In the genomic region with DNA sequence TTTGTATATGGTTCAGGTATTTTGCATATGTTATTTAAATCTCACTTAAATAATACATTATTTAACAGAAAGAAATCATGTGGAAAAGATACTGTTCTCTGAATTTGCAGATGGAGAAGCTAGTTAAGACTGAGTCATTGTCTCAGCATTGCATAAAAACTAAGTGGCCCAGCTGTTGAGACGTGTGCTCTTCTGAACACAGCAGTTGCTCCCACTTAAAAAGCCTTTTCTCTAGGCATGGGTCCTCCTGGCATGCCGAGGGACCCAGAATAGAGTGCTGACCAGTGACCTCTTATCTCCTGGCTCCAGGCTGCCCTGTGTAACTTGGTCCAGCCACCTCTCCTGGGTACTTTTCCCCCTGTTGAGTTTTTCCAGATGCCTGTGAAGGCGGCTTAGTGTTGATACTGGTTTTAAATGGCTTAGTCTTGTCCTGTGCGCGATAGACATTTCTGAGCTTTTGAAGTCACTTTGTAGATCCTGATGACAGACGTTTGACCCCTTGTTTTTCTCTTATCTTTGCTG, we compare ENCODE assay signal across 11 mouse cellular contexts.
"Had no signal": no experiment of that assay in that cellular context is flagged by ENCODE, and none has a peak within 500 bp of the region (broad histone marks: within the 10 kb centered on the region; RNA-seq: fewer than 3 reads in every experiment).

No protein-coding gene starts in this region.

- ATAC-seq: midbrain, embryonic 16.5 days had no signal

- H3K9ac ChIP-seq: limb, embryonic 12.5 days; liver, embryonic 14.5 days; midbrain, embryonic 12.5 days; stomach, embryonic 15.5 days had no signal

- H3K36me3 ChIP-seq: limb, embryonic 12.5 days; midbrain, embryonic 12.5 days; stomach, embryonic 15.5 days had no signal

- DNase-seq: kidney, postnatal 36 days; layer of hippocampus, adult 9-11 months; liver; lung, adult 18-20 months; thymus, postnatal 36 days had no signal

- H3K4me3 ChIP-seq: limb, embryonic 12.5 days; midbrain, embryonic 12.5 days; stomach, embryonic 15.5 days had no signal

- H3K27me3 ChIP-seq: limb, embryonic 12.5 days; midbrain, embryonic 12.5 days; stomach, embryonic 15.5 days had no signal

- H3K27ac ChIP-seq: kidney, postnatal 0 days; limb, embryonic 12.5 days; liver, embryonic 14.5 days; midbrain, embryonic 12.5 days; stomach, embryonic 15.5 days had no signal

- H3K4me1 ChIP-seq: midbrain, embryonic 12.5 days; stomach, embryonic 15.5 days had no signal

- H3K9me3 ChIP-seq: limb, embryonic 12.5 days; midbrain, embryonic 12.5 days; stomach, embryonic 15.5 days had no signal

- H3K4me2 ChIP-seq: limb, embryonic 12.5 days; midbrain, embryonic 12.5 days; stomach, embryonic 15.5 days had no signal
